Mouse (Mus musculus): ENCODE results near the gene Icosl.
"Not testable (repeated sequence)": the region's sequence is repeated elsewhere in the genome, so short reads cannot be mapped to it uniquely, and the experiment has no call there.

Icosl gene

DNA sequence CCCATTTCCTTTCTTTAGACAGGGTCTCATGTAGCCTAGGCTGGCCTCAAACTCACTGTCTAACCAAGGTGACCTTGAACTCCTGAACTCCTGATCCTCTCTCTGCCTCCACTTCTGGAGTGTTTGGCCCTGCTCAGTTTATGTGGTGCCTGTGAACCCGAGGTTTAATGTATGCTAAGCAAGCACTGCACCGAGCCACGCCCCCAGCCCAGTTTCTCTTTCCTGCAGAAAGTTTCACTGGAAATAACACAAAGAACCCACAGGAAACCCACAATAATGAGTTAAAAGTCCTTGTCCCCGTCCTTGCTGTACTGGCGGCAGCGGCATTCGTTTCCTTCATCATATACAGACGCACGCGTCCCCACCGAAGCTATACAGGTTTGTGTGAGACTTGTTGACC lies 5.9 kb downstream of the Icosl start:
- DNase-seq (ENCODE audit: low spot score): no peak

DNA sequence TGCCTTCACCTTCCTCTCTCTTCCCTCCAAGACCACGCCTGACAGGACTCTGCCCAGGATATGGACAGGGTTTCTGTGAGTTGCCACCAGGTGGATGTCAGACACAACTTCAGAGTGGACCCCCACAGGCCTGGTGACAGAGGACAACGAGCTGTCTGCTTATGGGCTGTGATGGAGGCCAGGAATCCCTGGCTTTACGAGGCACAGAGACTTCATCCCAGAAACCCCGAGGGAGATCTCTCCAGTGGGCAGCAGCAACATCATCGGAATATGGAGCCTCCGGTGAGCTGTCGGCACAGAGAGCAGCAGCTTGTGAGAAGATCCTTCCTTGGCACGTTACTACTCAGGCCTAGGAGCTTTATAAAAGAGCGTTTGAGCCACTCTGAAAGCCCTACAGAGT lies 8.8 kb downstream of the Icosl start:
- no peak for DNase-seq (ENCODE audit: low spot score)

DNA sequence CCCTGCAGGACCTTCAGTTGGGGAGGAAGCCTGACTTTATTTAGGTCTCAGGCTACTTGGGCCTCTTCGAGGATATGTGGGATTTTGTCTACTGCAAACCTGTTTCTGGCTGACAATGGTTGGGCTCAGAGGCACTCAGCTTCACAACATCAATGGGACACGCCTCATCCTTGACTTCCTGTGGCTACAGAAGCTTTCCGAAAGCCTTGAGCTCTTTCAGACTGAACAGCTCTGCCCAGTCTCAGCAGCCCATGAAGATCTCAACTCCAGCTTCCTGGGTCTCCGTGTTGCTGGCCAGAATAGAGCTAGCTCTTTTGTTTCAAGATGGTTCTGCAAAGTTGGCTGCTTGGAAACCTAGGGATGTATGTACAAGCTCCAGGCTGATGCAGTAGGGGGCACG lies 9.2 kb downstream of the Icosl start:
- DNase-seq (ENCODE audit: low spot score): no peak

DNA sequence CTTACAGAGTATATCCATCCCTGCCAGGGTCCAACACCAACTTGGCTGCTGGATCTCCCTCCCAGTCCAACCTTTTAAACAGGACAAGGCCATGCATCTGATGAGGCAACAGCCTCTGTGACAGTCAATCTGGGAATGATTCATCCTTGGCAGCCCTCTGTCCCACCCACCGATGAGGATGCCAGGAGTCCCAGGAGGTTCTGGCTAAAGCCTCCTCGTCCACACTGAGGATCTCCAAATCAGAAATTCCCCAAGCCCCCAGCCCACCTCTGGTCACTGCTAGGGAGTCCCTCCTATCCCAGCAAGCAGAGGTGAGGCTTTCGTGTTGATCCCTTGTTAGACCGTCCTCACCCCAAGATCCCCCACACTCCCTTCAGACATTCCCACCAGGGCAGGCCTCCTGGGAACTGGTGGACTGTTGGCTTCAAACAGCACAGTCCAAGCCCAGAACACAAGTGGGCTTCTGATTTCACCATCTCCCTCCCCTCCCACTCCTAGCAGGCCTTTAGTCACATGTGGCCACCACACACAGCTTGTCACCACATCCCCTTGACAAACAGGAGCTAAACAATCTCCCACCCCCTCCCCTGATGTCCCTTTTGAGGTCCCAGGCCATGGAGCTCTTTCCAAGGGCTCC lies 11.0 kb downstream of the Icosl start:
- DNase-seq (ENCODE audit: low spot score): no peak

DNA sequence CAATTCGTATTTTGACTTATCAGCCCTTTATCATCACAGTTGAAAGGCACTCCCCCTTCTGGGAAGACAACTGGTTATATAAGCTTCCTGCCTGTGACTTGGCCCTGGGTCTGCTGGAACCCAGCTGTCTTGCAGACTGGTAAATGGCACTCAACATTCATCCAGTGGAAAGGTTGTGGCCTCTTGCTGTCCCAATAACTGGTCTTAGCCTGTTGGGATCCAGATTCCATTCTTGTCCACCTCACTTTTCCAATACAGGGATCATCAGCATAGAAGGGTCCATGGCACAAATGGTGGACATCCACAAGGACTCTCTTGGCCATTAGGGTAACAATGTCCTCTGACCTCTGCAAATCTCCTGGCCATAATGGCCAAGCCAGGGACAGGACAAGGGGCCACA lies 15.0 kb downstream of the Icosl start:
- no peak for DNase-seq (ENCODE audit: low spot score)

DNA sequence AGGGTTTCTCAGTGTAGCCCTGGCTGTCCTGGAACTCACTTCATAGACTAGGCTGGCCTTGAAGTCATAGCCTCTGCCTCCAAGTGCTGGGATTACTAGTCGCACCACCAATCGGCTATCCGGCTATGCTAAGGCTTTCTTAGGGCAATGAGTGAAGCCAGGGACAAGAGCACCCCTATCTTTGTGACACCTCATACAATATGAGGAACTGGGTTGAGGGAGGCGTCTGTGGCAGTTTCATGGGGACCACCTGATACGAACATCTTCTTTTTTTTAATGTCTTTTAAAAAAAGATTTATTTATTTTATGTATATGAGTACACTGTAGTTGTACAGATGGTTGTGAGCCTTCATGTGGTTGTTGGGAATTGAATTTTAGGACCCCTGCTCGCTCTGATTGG lies 16.6 kb downstream of the Icosl start:
- DNase-seq (ENCODE audit: low spot score): no peak

DNA sequence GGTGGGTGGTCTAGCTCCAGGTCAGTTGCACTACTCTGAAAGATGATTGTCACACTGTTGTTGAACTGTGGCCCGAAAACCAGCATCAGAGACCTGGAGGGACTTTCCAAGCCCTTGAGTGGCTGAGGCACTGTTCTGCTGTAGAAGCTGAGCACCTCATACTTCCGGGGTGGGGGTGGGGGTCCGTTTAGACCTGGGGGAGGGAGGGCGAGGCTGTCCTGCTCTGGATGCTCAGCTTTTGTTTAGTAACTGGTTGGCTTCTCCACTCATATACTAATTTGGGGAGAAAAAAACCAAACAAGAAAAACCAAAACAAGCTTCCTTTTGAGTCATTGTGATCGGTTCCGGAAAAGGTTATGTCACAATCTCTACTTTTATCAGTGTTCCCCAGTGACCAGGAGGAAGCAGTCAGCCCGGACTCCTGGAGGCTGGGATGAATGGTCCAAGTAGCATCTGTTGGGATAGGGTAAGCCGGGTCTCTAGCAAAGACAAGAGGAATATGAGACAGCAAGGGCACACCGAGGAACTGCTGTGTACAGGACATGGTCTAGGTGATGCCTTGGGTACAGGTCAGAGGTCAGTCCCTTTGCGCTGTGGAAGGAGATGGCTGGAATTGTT lies 17.5 kb downstream of the Icosl start:
- DNase-seq (ENCODE audit: low spot score): no peak

DNA sequence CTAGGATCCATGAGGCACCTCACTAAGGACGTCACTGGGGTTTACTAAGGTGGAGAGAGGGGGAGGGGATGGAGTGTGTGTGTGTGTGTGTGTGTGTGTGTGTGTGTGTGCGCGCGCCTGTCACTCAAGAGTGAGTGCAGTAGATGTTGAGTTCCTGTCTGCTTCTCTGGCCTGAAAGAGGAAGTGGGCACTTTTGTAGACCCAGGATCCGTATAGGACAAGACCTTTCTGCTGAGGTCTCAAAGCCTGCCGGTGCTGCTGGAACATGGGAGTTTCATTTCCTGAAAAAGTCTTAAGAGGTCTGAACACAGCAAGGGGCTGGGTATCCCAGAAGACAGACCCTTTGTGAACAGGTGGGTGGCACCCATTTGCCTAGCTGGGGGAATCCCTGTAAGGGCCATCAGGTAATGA lies 18.0 kb downstream of the Icosl start:
- DNase-seq (ENCODE audit: low spot score): no peak

DNA sequence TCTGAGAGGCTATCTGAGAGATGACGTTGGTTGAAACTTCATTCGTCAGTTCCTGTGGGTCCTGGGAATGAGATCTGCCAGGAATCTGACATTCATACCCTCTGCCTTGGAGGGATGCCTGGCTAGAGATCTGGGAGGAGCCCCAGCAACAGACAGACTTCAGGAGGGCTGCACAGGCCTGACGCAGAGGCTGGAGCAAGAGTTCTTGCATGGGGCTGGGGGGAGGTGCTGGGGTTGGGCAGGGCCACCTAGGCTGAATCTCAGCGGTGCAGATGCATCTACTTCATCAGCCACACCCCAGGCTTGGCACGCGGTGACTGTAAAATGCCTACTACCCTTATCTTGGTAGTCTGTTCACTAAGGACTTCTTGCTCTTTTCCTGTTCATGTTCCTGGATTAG lies 21.1 kb downstream of the Icosl start:
- no peak for DNase-seq (ENCODE audit: low spot score)

DNA sequence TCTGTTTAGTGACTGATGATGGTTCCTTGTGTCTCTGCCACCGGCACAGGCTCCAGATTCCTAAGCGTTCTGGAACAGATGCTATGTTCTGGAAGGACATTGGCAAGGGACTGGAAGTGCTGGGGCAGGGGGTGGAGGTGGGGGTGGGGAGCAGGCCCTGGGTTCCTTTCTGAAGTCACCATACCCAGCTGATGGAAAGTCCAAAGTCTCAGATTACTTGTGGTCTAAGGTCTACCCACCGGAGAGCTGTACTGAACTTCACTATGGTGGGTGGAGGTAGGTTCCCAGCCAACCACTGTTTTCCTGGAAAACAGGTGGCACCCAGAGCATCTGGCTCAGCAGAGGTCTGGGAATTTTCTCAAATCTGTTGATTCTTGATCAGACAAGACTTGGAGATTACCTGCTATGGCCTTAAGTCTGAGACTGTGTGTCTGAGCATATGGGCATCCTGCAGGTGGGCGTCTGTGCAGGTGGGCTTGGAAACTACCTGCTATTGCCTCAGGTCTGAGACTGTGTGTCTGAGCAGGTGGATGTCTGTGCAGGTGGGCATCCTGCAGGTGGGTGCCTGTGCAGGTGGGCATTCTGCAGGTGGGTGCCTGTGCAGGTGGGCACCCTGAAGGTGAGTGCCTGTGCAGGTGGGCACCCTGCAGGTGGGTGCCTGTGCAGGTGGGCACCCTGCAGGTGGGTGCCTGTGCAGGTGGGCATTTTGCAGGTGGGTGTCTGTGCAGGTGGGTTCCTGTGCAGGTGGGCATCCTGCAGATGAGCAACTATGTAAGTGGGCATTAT lies 21.8 kb downstream of the Icosl start:
- DNase-seq (ENCODE audit: low spot score): no peak

DNA sequence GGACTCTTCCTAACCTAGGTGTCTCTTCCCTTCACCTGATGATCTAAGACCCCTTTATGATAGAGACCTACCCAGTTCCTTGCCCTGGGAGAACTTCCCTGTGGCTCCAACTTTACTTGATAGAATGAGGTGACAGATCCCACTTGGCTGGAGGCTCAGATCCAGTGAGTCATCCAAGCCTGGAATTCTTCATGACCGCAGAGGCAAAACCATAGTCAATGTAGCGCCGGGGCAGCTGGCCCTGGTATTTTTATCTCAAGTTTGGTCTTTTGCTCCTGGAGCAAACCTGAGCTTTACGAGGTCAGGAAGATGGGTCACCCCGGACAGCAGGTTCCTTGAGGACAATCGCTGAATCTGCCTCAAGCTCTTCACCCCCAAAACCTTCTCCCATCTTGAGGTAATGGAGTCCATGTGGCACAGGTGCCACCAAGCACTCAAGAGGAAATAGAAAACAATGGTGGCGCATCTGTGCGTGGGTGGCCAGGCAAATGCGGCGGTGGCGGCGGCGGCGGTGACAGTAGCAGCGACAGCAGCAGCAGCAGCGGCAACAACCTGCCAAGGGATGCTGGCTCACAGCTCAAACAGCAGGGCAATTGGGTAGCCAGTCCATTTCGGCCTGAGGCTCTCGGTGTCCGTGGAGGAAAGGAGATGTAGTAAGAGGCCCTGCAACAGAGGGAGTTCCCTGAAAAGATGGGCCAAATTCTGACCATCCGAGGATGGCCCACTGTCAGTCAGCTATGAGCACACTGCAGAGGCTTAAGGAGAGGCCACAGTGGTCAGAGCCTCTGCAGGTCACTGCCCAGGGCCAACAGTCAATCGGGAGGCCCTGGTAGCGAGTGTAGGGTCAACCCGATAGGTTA lies 23.0 kb downstream of the Icosl start:
- no peak for DNase-seq (ENCODE audit: low spot score)

DNA sequence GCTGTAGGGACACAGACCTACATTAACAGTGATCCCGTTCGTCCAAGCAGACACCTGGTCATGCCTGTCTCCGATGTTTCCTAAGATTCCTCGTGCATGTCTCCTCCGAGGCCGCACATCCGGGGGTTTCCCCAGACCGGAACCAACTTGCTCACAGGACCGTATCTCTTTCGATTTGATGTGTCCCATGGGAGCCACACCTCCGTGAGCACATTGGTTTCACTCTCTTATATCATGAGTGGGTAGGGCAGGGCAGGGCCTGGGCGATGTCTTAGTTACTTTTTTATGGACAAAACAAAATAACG lies 23.6 kb downstream of the Icosl start:
- DNase-seq (ENCODE audit: low spot score): no peak

DNA sequence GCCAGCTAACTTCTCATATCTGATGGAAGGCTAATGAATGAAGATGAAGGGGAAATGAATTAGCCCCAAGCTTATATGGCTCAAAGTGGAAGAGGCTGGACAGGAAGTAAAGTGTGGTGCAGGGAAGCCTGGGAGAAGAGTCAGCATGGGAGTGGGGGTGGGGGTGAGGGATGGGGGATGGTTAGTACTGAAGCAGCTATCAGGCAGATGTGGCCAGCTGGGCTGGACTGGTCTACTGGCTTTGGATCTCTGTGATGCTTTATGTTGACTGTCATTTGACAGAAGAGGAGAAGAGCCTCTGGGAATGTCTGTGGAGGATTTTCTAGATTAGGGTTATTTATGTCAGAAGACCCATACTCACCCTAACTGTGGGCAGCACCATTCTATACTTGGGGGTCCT lies 26.1 kb downstream of the Icosl start:
- DNase-seq (ENCODE audit: low spot score): no peak

DNA sequence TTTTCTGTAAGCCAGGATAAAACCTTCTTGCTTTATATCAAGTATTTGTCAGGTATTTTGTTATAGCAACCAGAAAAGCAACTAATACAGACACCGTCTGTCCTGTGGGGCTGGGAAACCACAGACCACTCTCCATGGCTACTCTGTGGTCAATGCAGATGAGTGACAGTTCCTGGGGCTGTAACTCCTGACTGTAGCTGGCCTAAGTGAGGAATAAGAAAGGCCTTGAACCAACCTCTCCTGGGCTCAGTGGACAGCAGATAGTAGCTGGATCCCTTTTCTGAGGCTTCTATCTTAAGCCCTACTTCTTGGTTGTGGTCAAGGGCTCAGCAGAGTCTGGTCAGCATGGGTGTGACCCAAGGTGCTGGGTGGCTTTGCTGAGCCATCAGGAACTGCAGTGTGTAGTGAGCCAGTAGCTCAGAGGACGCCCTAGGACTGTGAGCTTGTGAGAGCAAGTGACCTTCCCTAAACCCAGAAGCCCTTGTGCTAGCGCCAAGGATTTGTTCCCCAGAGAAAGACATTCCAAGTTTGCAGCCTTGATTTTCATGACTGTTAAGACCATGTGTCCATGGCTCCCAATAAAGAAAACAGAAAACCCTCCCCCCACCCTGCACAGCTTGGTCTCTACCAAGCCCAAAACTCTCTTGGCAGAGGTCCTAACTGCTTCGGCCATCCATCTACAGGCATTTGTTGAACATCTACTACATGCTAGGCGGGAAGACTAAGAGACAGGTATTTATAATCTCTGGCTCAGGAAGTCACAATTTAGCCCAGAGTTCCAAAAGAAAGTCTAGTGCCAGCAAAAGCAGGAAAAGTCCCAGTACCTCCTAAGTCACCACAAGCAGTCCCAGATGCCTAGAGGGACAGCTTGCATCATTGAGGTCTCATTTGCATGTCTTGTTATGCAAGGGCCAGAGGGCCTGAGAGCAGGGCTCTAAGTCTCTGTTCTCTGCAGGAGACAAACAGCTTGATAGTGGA lies 27.1 kb downstream of the Icosl start:
- no peak for DNase-seq (ENCODE audit: low spot score)

DNA sequence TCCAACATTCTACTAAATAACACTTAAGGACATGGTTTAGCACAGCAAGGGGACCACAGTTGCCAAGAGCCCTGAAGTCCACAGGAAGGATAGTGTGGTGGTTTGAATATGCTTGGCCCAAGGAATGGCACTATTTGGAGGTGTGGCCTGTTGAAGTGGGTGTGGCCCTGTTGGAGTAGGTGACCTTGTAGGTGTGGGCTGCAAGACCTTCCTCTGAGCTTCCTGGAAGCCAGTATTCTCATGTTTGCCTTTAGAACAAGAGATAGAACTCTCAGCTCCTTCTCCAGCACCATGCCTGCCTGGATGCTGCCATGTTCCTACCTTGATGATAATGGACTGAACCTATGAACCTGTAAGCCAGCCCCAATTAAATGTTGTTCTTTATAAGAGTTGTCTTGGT lies 30.8 kb downstream of the Icosl start:
- not testable (repeated sequence) for DNase-seq (ENCODE audit: low spot score)

DNA sequence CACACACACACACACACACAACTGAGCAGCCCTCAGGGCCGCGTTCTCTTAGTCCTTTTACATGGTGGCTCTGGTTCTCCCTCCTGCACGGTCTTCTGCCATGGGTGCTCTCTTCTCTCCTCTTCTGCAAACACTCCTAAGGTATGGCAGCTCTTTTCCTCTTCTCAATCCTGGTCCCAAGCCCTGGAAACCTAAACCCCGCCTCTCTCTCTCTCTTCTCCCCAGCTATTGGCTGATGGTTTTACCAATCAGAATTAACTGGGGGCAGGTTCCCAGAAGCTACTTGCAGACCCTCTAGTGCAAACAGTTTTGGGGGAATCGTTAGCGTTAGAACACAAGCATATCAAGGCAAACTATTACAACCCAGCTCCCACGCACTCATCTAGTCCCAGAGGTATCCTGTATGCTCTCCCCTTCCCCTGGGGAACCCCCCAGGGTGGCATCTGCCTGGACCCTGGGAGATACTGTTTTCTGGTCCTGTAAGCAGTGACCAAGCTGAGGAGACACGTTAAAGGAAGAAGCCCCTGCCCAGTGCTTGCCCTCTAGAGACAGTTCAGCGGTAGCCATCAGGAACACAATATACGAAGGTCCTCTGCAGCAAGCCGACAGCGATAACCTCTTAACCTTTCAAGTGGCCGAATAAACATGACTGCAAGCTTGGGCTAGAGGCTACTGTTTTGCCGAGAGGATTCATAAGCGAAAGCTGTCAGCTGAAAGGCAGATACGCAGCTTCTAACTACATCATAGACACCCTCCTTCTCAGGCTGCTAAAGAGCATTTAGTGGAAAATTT lies 32.1 kb downstream of the Icosl start:
- no peak for DNase-seq (ENCODE audit: low spot score)

DNA sequence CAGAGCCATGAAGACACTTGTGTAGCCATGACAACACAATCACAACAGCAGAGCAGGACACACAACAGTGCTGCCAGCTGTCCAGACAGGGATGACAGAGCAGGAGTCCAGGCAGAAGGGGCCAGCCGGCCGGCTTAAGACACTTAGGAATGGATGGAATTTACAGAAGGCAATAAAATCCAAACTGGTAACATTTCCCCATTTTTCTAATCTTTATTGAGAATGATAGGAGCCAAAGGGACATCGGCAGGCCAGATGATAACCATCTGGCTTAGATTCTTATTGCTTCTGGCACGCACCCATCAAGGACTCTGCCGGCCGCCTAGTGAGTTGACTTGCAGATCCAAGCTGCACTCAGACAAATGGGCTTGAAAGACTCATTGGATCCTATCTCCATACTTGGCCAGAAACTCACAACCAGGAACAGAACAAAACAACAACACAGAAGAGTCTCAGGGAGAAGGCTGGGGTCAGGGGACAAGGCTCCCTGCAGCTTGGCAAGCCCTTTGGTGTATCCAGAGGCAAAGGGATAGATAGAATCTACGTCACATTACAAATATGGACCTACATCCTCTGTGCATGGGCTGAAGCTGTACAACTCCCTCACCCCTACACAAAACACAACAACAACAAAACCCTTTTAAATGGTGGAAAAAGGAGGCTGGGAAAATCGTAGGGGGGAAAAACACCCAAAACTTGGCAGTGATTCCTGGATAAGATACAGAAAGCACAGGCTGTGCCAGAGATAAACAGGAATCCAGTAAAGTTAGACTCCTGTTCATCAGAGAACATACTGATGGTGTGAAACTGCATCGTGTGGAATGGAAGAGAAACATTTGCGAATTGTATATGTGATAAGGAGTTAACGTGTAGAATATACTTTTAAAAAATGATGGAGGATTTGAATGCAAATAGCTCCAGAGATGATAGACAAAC lies 35.7 kb downstream of the Icosl start:
- no peak for DNase-seq (ENCODE audit: low spot score)

DNA sequence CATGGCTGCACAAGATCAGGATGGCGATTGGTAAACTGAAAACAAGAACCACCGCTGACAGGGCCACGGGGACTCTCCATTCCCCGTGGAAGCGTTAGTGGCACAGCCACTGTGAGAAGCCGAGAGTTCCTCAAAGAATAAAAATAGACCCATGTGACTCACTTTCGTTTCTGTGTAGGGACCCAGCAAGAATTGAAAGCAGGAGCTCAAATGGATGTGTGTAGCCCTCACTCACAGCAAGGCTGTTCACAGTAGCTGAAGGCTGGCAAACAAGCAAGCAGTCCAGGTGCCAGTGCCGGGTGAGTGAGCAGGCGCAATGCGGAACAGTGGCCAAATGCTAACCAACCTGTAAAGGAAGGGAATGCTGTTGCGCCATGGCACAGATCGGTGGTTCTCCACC lies 36.4 kb downstream of the Icosl start:
- no peak for DNase-seq (ENCODE audit: low spot score)

DNA sequence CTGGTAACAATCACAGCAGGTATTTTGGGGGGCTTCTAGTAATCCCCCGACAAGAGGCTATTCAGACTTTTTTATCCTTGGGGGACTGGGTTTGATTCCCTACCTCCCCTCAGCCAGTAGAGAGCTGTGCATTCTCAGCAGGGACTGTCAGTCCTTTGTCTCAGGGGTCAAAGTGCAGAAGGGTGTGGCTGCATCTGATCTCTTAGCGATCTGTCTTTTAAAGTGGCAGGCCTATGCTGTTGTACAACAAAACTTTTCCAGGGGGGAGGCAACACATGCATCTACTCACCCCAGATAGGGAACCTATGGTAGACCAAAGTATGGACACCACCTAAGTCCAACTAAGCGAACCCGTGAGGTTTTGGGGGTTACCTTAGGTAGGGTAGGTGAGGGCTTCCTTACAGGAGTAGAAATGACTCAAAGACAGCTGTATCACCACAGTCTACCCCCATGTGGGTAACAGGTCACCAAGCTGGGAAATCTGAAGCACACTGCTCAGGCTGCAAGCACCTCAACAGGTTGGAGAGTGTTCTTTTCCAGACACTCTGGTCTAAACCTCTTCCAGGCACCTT lies 45.5 kb downstream of the Icosl start:
- DNase-seq (ENCODE audit: low spot score): no peak
